Mouse (Mus musculus): ENCODE data around the gene Tubgcp2. TPM values are rescaled to one million over a fixed set of nuclear protein-coding genes. Genes with fewer than 3 reads are reported as not detected.

Gene Tubgcp2
- total and polyA plus RNA-seq, 3 experiments = 42.5 to 50.4 (median 46.7) TPM

- no peak for TF ChIP-seq POLR2AphosphoS2 (IDR thresholded peaks at IDR 0.05; ENCODE audit: low read depth, low read length)
- no peak for TF ChIP-seq KAT2A (IDR thresholded peaks at IDR 0.05; ENCODE audit: insufficient replicate concordance, low read length)
- TF ChIP-seq CTCF (conservative IDR thresholded peaks at IDR 0.05 in 1 of 2, IDR thresholded peaks at IDR 0.05 in 1 of 2; ENCODE audit: low read depth in 2 of 2, low read length in 2 of 2) = no peak
- no peak for TF ChIP-seq BHLHE40 (IDR thresholded peaks at IDR 0.05; ENCODE audit: low read depth, low read length)
- TF ChIP-seq MXI1 (IDR thresholded peaks at IDR 0.05; ENCODE audit: low read depth, low read length) = 0 out of 2 replicates have a peak, but pooled peaks have one; percentile 0
- TF ChIP-seq MYC (IDR thresholded peaks at IDR 0.05; ENCODE audit: low read depth, low read length) = no peak
- TF ChIP-seq ZNF384 (IDR thresholded peaks at IDR 0.05; ENCODE audit: low read depth, low read length) = no peak
- TF ChIP-seq TCF12 (IDR thresholded peaks at IDR 0.05; ENCODE audit: low read depth, low read length) = no peak
- no peak for TF ChIP-seq CHD1 (IDR thresholded peaks at IDR 0.05; ENCODE audit: low read depth, low read length)
- 0 out of 2 replicates have a peak, but pooled peaks have one; percentile 35 for TF ChIP-seq TBP (conservative IDR thresholded peaks at IDR 0.05; ENCODE audit: low read depth, low read length)
- TF ChIP-seq UBTF (IDR thresholded peaks at IDR 0.05; ENCODE audit: low read depth, low read length) = no peak
- peak; percentile 46; the same call in 1 of the 2 replicates for TF ChIP-seq POLR2A (IDR thresholded peaks at IDR 0.05; ENCODE audit: low read depth, low read length)
- no peak for TF ChIP-seq RAD21 (IDR thresholded peaks at IDR 0.05; ENCODE audit: low read depth, low read length)
- TF ChIP-seq USF1 (IDR thresholded peaks at IDR 0.05; ENCODE audit: low read depth, low read length) = no peak
- TF ChIP-seq SMC3 (IDR thresholded peaks at IDR 0.05; ENCODE audit: low read depth, low read length) = no peak
- TF ChIP-seq HCFC1 (IDR thresholded peaks at IDR 0.05; ENCODE audit: low read depth, low read length) = no peak
- TF ChIP-seq EP300 (IDR thresholded peaks at IDR 0.05; ENCODE audit: low read length) = no peak
- TF ChIP-seq NELFE (IDR thresholded peaks at IDR 0.05; ENCODE audit: low read depth, low read length) = peak; percentile 44; the same call in 1 of the 2 replicates
- no peak for TF ChIP-seq CHD2 (IDR thresholded peaks at IDR 0.05; ENCODE audit: low read length)
- no peak for TF ChIP-seq ZC3H11A (IDR thresholded peaks at IDR 0.05; ENCODE audit: low read depth, low read length)
- no peak for TF ChIP-seq MAX (IDR thresholded peaks at IDR 0.05; ENCODE audit: low read length)
- TF ChIP-seq USF2 (conservative IDR thresholded peaks at IDR 0.05; ENCODE audit: low read depth, low read length) = no peak
- TF ChIP-seq ZKSCAN1 (IDR thresholded peaks at IDR 0.05; ENCODE audit: borderline replicate concordance, low read depth, low read length) = no peak
- TF ChIP-seq ZMIZ1 (IDR thresholded peaks at IDR 0.05; ENCODE audit: low read depth, low read length) = no peak
- no peak for TF ChIP-seq JUND (conservative IDR thresholded peaks at IDR 0.05; ENCODE audit: low read depth, low read length)
- no peak for TF ChIP-seq JUN (IDR thresholded peaks at IDR 0.05; ENCODE audit: insufficient read depth, low read depth, low read length)
- no peak for TF ChIP-seq ETS1 (conservative IDR thresholded peaks at IDR 0.05; ENCODE audit: low read depth, low read length)
- no peak for TF ChIP-seq E2F4 (IDR thresholded peaks at IDR 0.05; ENCODE audit: insufficient replicate concordance, low read depth, low read length)
- TF ChIP-seq ELF1 (IDR thresholded peaks at IDR 0.05; ENCODE audit: low read depth, low read length) = no peak
- no peak for TF ChIP-seq NRF1 (IDR thresholded peaks at IDR 0.05; ENCODE audit: low read depth, low read length)
- dilution Hi-C loops (cut with MboI; ENCODE audit: extremely low pct_ligation_motif_present, extremely low pct_unique_long_range_greater_than_20kb, low sequenced_read_pairs) (no loop called here), in situ Hi-C loops (cut with MboI; ENCODE audit: low pct_ligation_motif_present, low pct_unique_long_range_greater_than_20kb, low sequenced_read_pairs) (no loop called here)
- Histone ChIP-seq H3K9ac (ENCODE audit: insufficient read depth, low read depth) (peak overlapping the region; percentile 83), H3K9me3 (replicated peaks; ENCODE audit: low read length) (no peaks in the 10 kb centered on the region), H3K4me1 (ENCODE audit: control insufficient read depth in 1 of 2, insufficient read depth in 2 of 2) (peaks cover 5 to 63% of the 10 kb centered on the region in 2 experiments; a peak in 3 of 4 replicates), H3K27ac (ENCODE audit: insufficient read depth, low read depth) (no peak overlapping the region; the same call in 1 of the 2 replicates), H3K36me3 (replicated peaks in 1 of 2; ENCODE audit: control insufficient read depth in 1 of 2, insufficient read depth in 1 of 2, low read length in 1 of 2) (peaks cover 15 to 35% of the 10 kb centered on the region in 2 experiments), H3K27me3 (replicated peaks) (no peaks in the 10 kb centered on the region), H3K4me3 (replicated peaks in 1 of 3; ENCODE audit: low read depth in 2 of 3, low read length in 2 of 3, poor library complexity in 1 of 3) (peak overlapping the region; percentile 65 to 73 (median 66)), H3K79me2 (replicated peaks; ENCODE audit: control insufficient read depth, extremely low read depth, insufficient read depth, poor library complexity, severe bottlenecking) (peaks cover 8% of the 10 kb centered on the region), H3K4me2 (ENCODE audit: insufficient read depth, low read depth, poor library complexity, severe bottlenecking) (peak overlapping the region; percentile 92)
- peak; percentile 67 for DNase-seq (ENCODE audit: extremely low read depth)
Measured at GRCm38 (mm10) chr7:139951079-139951478, 85.4 kb downstream of the Tubgcp2 start.

Data from CH12.LX (cell line).